Mouse (Mus musculus) lung, postnatal 0 days (tissue): Measurements from ENCODE around the gene Nemf. TPM values are rescaled to one million over a fixed set of nuclear protein-coding genes. Genes with fewer than 3 reads are reported as not detected.

Source experiments
- ATAC-seq: fragments of 200-750 bp; cut with Nextera tagmentation; 2 replicates; pipeline ENCODE4 v1.8.0; 2017; ENCODE audit warnings: moderate library complexity
- DNase-seq: peaks from one replicate; pipeline ENCODE4 v3.0.0-alpha.2; 2016; ENCODE audit warnings: low spot score
- H3K27ac ChIP-seq: fragments of 300-500 bp; sonication (generic); 2 replicates; pipeline ENCODE4 v1.5.1; 2014; ENCODE audit warnings: antibody characterized with exemption, mild to moderate bottlenecking, low read length, mixed read lengths
- H3K27me3 ChIP-seq: fragments of 300-500 bp; sonication (generic); replicated peaks from 2 replicates; pipeline ENCODE4 v1.6.1; 2014; ENCODE audit warnings: low read length, mixed read lengths; ENCODE audit not compliant: insufficient read depth
- H3K36me3 ChIP-seq: fragments of 300-500 bp; sonication (generic); 2 replicates; pipeline ENCODE4 v1.6.1; 2014; ENCODE audit warnings: low read length, mixed read lengths; ENCODE audit not compliant: insufficient read depth
- H3K4me1 ChIP-seq: fragments of 300-500 bp; sonication (generic); 2 replicates; pipeline ENCODE4 v1.6.1; 2014; ENCODE audit warnings: antibody characterized with exemption, low read depth, low read length, mixed read lengths; ENCODE audit not compliant: insufficient read depth
- H3K4me2 ChIP-seq: fragments of 300-500 bp; sonication (generic); replicated peaks from 2 replicates; pipeline ENCODE4 v1.6.1; 2014; ENCODE audit warnings: low read depth, mild to moderate bottlenecking, low read length, moderate library complexity, mixed read lengths
- H3K4me3 ChIP-seq: fragments of 300-500 bp; sonication (generic); 2 replicates; pipeline ENCODE4 v1.5.1; 2014; ENCODE audit warnings: low read depth, low read length
- H3K9ac ChIP-seq: fragments of 300-500 bp; sonication (generic); replicated peaks from 2 replicates; pipeline ENCODE4 v1.6.1; 2014; ENCODE audit warnings: low read depth, mild to moderate bottlenecking
- H3K9me3 ChIP-seq: fragments of 300-500 bp; sonication (generic); 2 replicates; pipeline ENCODE4 v1.6.1; 2016; ENCODE audit warnings: low read length, mixed read lengths
- CTCF ChIP-seq: IDR thresholded peaks from 2 replicates; pipeline ENCODE4 v1.5.1; 2016; ENCODE audit warnings: antibody characterized with exemption, mild to moderate bottlenecking
- EP300 ChIP-seq: IDR thresholded peaks from 2 replicates; pipeline ENCODE4 v1.6.1; 2016; ENCODE audit warnings: antibody characterized with exemption, mild to moderate bottlenecking, control low read depth
- WGBS: fragments of 180-500 bp; shearing (Covaris S2); extraction: QIAGEN DNeasy Blood & Tissue Kit; methylation state at CpG from one replicate; pipeline ENCODE4 v1.1.7; 2014; 5-methylcytosine and 5-hydroxymethylcytosine counted together
- polyA plus RNA-seq: library from polyadenylated mRNA; unstranded; fragments of >200 nt; fragmentation: Nextera tagmentation; extraction: Ambion mirVana; gene quantifications from 2 replicates; pipeline ENCODE4 v1.2.1, GENCODE M21; 2015

The Nemf gene
- polyA plus RNA-seq, 1 experiment from 2014 or later = 65.5 TPM

GRCm38 (mm10) chr12:69302171-69302570, 54.8 kb downstream of the Nemf start:
- DNase-seq (no peak), ATAC-seq (no peak)
- Histone ChIP-seq H3K4me2 (no peak overlapping the region), H3K9me3 (no peaks in the 10 kb centered on the region), H3K9ac (no peak overlapping the region), H3K4me1 (peaks cover 15% of the 10 kb centered on the region; the same call in 1 of the 2 replicates), H3K36me3 (peaks cover 26% of the 10 kb centered on the region; the same call in 1 of the 2 replicates), H3K4me3 (no peak overlapping the region), H3K27me3 (no peaks in the 10 kb centered on the region), H3K27ac (no peak overlapping the region)
- 90% methylated on average over 12 of the region's 12 CpGs for WGBS
- no peak for TF ChIP-seq CTCF
- TF ChIP-seq EP300 = no peak

GRCm38 (mm10) chr12:69300391-69300790, 56.6 kb downstream of the Nemf start:
- Histone ChIP-seq H3K9ac (no peak overlapping the region), H3K36me3 (peaks cover 21% of the 10 kb centered on the region; the same call in 1 of the 2 replicates), H3K27me3 (no peaks in the 10 kb centered on the region), H3K27ac (no peak overlapping the region), H3K9me3 (no peaks in the 10 kb centered on the region), H3K4me3 (no peak overlapping the region), H3K4me2 (no peak overlapping the region), H3K4me1 (peaks cover 15% of the 10 kb centered on the region; the same call in 1 of the 2 replicates)
- no peak for DNase-seq
- TF ChIP-seq EP300 (no peak), CTCF (no peak)
- WGBS = 83% methylated on average over 2 of the region's 2 CpGs
- ATAC-seq = no peak

DNA sequence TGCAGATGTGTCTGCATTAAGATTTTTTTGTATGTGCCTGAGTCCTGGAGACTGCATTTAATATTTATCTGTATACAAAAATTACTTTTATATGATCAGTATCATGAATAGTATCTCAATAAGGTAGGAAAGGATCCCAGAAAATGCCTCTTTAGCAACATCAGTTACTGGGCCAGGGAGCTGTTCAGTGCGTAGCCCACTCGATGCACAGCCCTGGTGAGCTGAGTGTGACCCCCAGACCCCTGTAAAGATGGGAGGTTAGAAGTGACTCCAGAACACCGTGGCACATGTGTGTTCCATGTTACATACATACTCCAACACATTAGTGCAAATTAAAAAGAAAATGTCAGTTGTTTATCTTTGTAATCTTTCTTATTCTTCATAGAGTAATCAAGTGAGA, 57.1 kb downstream of the Nemf start:
- Histone ChIP-seq H3K27ac (no peak overlapping the region), H3K9ac (no peak overlapping the region), H3K4me1 (peaks cover 15% of the 10 kb centered on the region; the same call in 1 of the 2 replicates), H3K36me3 (peaks cover 21% of the 10 kb centered on the region; the same call in 1 of the 2 replicates), H3K27me3 (no peaks in the 10 kb centered on the region), H3K4me3 (no peak overlapping the region), H3K9me3 (no peaks in the 10 kb centered on the region), H3K4me2 (no peak overlapping the region)
- no peak for TF ChIP-seq CTCF
- WGBS = 88% methylated on average over 3 of the region's 3 CpGs
- no peak for DNase-seq
- ATAC-seq = no peak

DNA sequence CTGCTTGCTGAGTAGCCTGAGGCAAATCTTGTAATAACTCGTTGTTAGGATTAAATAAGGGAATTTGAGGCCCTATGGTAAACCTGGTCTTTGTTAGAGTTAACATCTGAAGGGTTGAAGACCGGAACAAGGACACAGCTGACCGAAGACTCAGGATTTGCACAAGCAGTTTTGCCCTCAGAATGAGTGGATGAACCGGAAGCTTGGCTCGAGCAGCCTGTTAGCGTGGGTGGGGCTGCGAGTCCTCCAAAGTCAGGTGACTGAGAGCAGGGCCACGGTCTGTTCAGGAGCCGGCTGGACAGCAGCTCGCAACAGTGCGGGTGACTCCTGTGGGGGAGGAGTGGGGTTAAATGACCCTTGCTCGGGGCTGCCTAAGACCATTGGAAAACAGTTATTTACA, 57.7 kb downstream of the Nemf start:
- Histone ChIP-seq H3K9me3 (no peaks in the 10 kb centered on the region), H3K4me2 (peak overlapping the region; percentile 34; the same call in 1 of the 2 replicates), H3K36me3 (peaks cover 21% of the 10 kb centered on the region; the same call in 1 of the 2 replicates), H3K4me1 (peaks cover 15% of the 10 kb centered on the region; the same call in 1 of the 2 replicates), H3K4me3 (no peak overlapping the region), H3K9ac (no peak overlapping the region), H3K27ac (no peak overlapping the region), H3K27me3 (no peaks in the 10 kb centered on the region)
- TF ChIP-seq CTCF (no peak), EP300 (no peak)
- DNase-seq (peak; percentile 82), ATAC-seq (peak; percentile 59)
- WGBS = 45% methylated on average over 12 of the region's 12 CpGs

GRCm38 (mm10) chr12:69298281-69298680, 58.7 kb downstream of the Nemf start:
- 87% methylated on average over 4 of the region's 4 CpGs for WGBS
- Histone ChIP-seq H3K9me3 (no peaks in the 10 kb centered on the region), H3K36me3 (peaks cover 17% of the 10 kb centered on the region; the same call in 1 of the 2 replicates), H3K9ac (no peak overlapping the region), H3K4me3 (no peak overlapping the region), H3K27ac (0 out of 2 replicates have a peak overlapping the region, but pooled peaks have one; percentile 3), H3K27me3 (no peaks in the 10 kb centered on the region), H3K4me1 (peaks cover 15% of the 10 kb centered on the region; the same call in 1 of the 2 replicates), H3K4me2 (no peak overlapping the region; the same call in 1 of the 2 replicates)
- DNase-seq = no peak
- ATAC-seq = no peak
- peak; percentile 34 for TF ChIP-seq CTCF
- TF ChIP-seq EP300 = no peak

- no peak for ATAC-seq
- peaks cover 14% of the 10 kb centered on the region; the same call in 1 of the 2 replicates for H3K36me3 ChIP-seq
- H3K9me3 ChIP-seq = no peaks in the 10 kb centered on the region
- TF ChIP-seq EP300 (no peak), CTCF (no peak)
- peak overlapping the region; percentile 93 for H3K4me3 ChIP-seq
- DNase-seq = peak; percentile 20
- WGBS = 16% methylated on average over 20 of the region's 20 CpGs
- H3K4me1 ChIP-seq = peaks cover 15% of the 10 kb centered on the region; the same call in 1 of the 2 replicates
- H3K4me2 ChIP-seq = peak overlapping the region; percentile 76
- H3K27me3 ChIP-seq = no peaks in the 10 kb centered on the region
- H3K9ac ChIP-seq = peak overlapping the region; percentile 91
- peak overlapping the region; percentile 96 for H3K27ac ChIP-seq
These were observed 59.4 kb downstream of the Nemf start for GRCm38 (mm10) chr12:69297411-69298150.
